Mouse (Mus musculus): Measurements from ENCODE around the gene Ace2.

DNA sequence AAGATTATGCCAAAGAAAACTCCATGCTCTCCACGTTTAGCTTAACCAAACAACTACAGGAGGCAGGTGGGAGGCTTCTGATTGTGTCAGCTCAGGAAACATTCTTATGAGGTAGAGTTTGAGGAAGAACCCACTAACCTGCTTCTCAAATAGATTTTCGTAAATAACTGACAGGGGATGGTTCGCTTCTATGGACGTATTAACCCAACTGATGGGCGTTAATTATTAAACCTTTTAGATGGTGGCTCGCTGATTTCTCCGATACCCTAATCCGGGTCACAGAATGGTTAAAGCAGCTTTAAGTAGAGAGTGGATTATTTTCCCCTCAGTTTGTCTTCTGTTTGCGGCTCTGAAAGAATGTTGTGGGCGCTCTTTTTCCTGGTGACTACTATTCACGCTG lies 49.2 kb upstream of the Ace2 start:
- TF ChIP-seq CTCF (IDR thresholded peaks at IDR 0.05; ENCODE audit: borderline replicate concordance, extremely low read depth, insufficient read depth, insufficient read length), result no peak
- no peak for TF ChIP-seq POLR2A (IDR thresholded peaks at IDR 0.05; ENCODE audit: borderline replicate concordance, extremely low read depth, insufficient read depth, insufficient read length, poor library complexity, severe bottlenecking)

Data from brain, embryonic 14.5 days (tissue).